Mouse (Mus musculus): ENCODE results near the gene Btbd35f25. TPM values are rescaled to one million over a fixed set of nuclear protein-coding genes. Genes with fewer than 3 reads are reported as not detected.
"Not testable (repeated sequence)": the region's sequence is repeated elsewhere in the genome, so short reads cannot be mapped to it uniquely, and the experiment has no call there.

Btbd35f25 gene
- not detected in 2 replicates for polyA plus RNA-seq (2014; fragmentation: Nextera tagmentation; extraction: Ambion mirVana)

DNA sequence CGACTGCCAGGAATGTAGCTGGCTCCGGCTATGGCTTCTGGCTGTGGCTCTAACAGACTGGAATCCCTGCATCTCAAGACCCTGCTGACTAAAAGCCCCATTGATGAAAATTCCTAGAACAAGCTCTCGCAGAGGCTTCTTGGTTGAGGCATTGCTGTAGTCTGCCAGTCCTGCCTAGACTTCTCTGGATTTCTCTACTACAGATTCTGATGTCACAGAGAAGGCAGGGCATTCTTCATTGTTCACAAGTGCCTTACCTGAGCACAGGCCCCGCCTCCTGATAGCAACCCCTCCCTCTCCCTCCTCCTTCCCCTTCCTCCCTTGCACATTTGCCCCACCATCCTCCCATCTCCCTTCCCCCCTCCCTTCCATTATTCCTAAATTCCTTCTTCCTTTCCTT is at the start of gene Btbd35f25:
Gene Btbd35f25, minus strand, starts transcription at position 101 of the 400 bp plus-strand sequence.
- not testable (repeated sequence) for ATAC-seq (ENCODE audit: low FRiP score, low TSS enrichment); H3K9ac ChIP-seq (ENCODE audit: low read depth, low read length); H3K36me3 ChIP-seq (ENCODE audit: control insufficient read depth, insufficient read depth, low read length); H3K27ac ChIP-seq (ENCODE audit: low read depth, low read length); H3K4me1 ChIP-seq (ENCODE audit: control insufficient read depth, insufficient read depth, low read length); H3K27me3 ChIP-seq (ENCODE audit: control insufficient read depth, insufficient read depth, low read length); H3K4me3 ChIP-seq (ENCODE audit: low read length); H3K4me2 ChIP-seq (replicated peaks; ENCODE audit: low read depth, low read length); H3K9me3 ChIP-seq (ENCODE audit: control insufficient read depth, low read length)
- 75% methylated on average over 3 of the region's 4 CpGs for WGBS

DNA sequence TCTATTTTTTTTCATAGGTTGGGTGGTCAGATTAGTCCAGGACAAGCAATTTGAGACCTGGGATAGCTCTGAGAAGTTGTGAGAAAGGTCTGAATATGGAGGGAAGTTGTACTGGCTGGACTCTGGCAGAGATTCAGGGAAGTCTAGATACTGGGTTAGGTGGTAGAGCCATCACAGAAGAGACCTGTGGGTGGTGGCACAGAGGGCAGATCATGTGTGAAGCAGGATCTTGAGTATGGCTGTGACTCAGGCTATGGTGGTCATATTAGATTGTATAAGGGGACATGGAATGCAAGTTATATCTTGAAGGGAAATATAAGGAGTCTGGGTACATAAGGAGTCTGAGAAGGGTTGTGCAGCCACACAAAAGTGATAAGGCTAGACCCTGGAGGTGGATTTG is 49.3 kb upstream of the Btbd35f25 start:
- H3K4me1 ChIP-seq (ENCODE audit: control insufficient read depth, insufficient read depth, low read length), result no peaks in the 10 kb centered on the region
- no peak for ATAC-seq (ENCODE audit: low FRiP score, low TSS enrichment)
- H3K4me2 ChIP-seq (replicated peaks; ENCODE audit: low read depth, low read length), result no peak overlapping the region
- no peaks in the 10 kb centered on the region for H3K36me3 ChIP-seq (ENCODE audit: control insufficient read depth, insufficient read depth, low read length)
- H3K4me3 ChIP-seq (ENCODE audit: low read length), result no peak overlapping the region
- H3K9me3 ChIP-seq (ENCODE audit: control insufficient read depth, low read length), result peaks cover 79% of the 10 kb centered on the region
- H3K27me3 ChIP-seq (ENCODE audit: control insufficient read depth, insufficient read depth, low read length), result no peaks in the 10 kb centered on the region
- H3K27ac ChIP-seq (ENCODE audit: low read depth, low read length), result no peak overlapping the region
- H3K9ac ChIP-seq (ENCODE audit: low read depth, low read length), result no peak overlapping the region

DNA sequence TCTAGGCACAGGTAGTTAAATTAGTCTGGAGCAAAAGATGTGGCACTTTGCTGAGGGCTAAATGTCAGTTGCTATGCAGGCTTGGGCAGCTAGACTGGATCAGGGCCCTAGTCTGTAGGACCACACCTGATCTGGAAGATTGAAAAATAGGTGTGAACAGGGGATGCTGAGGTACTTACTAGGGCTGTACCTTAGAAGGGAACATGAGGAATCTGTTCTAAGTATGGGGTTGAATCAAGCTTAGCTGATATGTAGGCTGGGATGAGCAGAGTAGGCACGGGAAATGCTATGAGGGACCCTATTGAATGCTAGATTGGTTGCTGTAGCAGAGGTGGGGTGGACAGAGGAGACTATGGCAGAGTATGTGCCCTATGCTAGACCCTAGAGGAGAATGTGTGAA is 47.0 kb upstream of the Btbd35f25 start:
- WGBS, result 89% methylated on average over 1 of the region's 1 CpGs
- H3K27ac ChIP-seq (ENCODE audit: low read depth, low read length), result no peak overlapping the region
- H3K4me3 ChIP-seq (ENCODE audit: low read length), result no peak overlapping the region
- no peaks in the 10 kb centered on the region for H3K36me3 ChIP-seq (ENCODE audit: control insufficient read depth, insufficient read depth, low read length)
- H3K27me3 ChIP-seq (ENCODE audit: control insufficient read depth, insufficient read depth, low read length), result no peaks in the 10 kb centered on the region
- ATAC-seq (ENCODE audit: low FRiP score, low TSS enrichment), result no peak
- H3K9me3 ChIP-seq (ENCODE audit: control insufficient read depth, low read length), result peaks cover 77% of the 10 kb centered on the region
- H3K4me1 ChIP-seq (ENCODE audit: control insufficient read depth, insufficient read depth, low read length), result no peaks in the 10 kb centered on the region
- no peak overlapping the region for H3K4me2 ChIP-seq (replicated peaks; ENCODE audit: low read depth, low read length)
- no peak overlapping the region for H3K9ac ChIP-seq (ENCODE audit: low read depth, low read length)

- no peaks in the 10 kb centered on the region for H3K27me3 ChIP-seq (ENCODE audit: control insufficient read depth, insufficient read depth, low read length)
- WGBS, result 89% methylated on average over 10 of the region's 10 CpGs
- no peak overlapping the region for H3K4me3 ChIP-seq (ENCODE audit: low read length)
- no peaks in the 10 kb centered on the region for H3K4me1 ChIP-seq (ENCODE audit: control insufficient read depth, insufficient read depth, low read length)
- no peak overlapping the region for H3K27ac ChIP-seq (ENCODE audit: low read depth, low read length)
- no peak for ATAC-seq (ENCODE audit: low FRiP score, low TSS enrichment)
- no peak overlapping the region for H3K4me2 ChIP-seq (replicated peaks; ENCODE audit: low read depth, low read length)
- H3K9ac ChIP-seq (ENCODE audit: low read depth, low read length), result no peak overlapping the region
- no peaks in the 10 kb centered on the region for H3K36me3 ChIP-seq (ENCODE audit: control insufficient read depth, insufficient read depth, low read length)
- peaks cover 19% of the 10 kb centered on the region for H3K9me3 ChIP-seq (ENCODE audit: control insufficient read depth, low read length)
Measured at GRCm38 (mm10) chrX:31745079-31745478, 28.1 kb upstream of the Btbd35f25 start.

- Histone ChIP-seq H3K4me3 (ENCODE audit: low read length) (no peak overlapping the region), H3K4me2 (replicated peaks; ENCODE audit: low read depth, low read length) (no peak overlapping the region), H3K9ac (ENCODE audit: low read depth, low read length) (no peak overlapping the region), H3K9me3 (ENCODE audit: control insufficient read depth, low read length) (peaks cover 13% of the 10 kb centered on the region), H3K4me1 (ENCODE audit: control insufficient read depth, insufficient read depth, low read length) (no peaks in the 10 kb centered on the region), H3K36me3 (ENCODE audit: control insufficient read depth, insufficient read depth, low read length) (no peaks in the 10 kb centered on the region), H3K27ac (ENCODE audit: low read depth, low read length) (no peak overlapping the region), H3K27me3 (ENCODE audit: control insufficient read depth, insufficient read depth, low read length) (no peaks in the 10 kb centered on the region)
- no peak for ATAC-seq (ENCODE audit: low FRiP score, low TSS enrichment)
- WGBS, result 79% methylated on average over 6 of the region's 6 CpGs
Measured at GRCm38 (mm10) chrX:31736958-31737357, 20.0 kb upstream of the Btbd35f25 start.

Other genes with a start within 250 kb of the Btbd35f25 start
- not detected in 2 replicates for gene Gm21883, start 142.9 kb downstream of the Btbd35f25 start, polyA plus RNA-seq (2014; fragmentation: Nextera tagmentation; extraction: Ambion mirVana)
- not detected in 2 replicates for gene Spin2e, start 98.2 kb downstream of the Btbd35f25 start, polyA plus RNA-seq (2014; fragmentation: Nextera tagmentation; extraction: Ambion mirVana)
- gene Gm21637, start 244.9 kb upstream of the Btbd35f25 start, polyA plus RNA-seq (2014; fragmentation: Nextera tagmentation; extraction: Ambion mirVana), result not detected in 2 replicates

All from kidney, embryonic 14.5 days (tissue).